Mouse (Mus musculus) left cerebral cortex, postnatal 4 days (tissue): Measurements from ENCODE around the gene Akr1c12. TPM values are rescaled to one million over a fixed set of nuclear protein-coding genes. Genes with fewer than 3 reads are reported as not detected.
"Not testable (repeated sequence)": the region's sequence is repeated elsewhere in the genome, so short reads cannot be mapped to it uniquely, and the experiment has no call there.

Experiments used
- DNase-seq: peaks from one replicate; pipeline ENCODE4 v3.0.0-alpha.2; 2022
- intact Hi-C: fragments of 180-260 bp; cut with DNase I; formaldehyde crosslinking; loops from one replicate; pipeline ENCODE4 v1.15.1; 2025
- total RNA-seq, 2 experiments: library from RNA; stranded (reverse); gene quantifications; 2 replicates each; pipeline ENCODE4 v1.2.3; 2021

Akr1c12 gene
- total RNA-seq, result not detected

DNA sequence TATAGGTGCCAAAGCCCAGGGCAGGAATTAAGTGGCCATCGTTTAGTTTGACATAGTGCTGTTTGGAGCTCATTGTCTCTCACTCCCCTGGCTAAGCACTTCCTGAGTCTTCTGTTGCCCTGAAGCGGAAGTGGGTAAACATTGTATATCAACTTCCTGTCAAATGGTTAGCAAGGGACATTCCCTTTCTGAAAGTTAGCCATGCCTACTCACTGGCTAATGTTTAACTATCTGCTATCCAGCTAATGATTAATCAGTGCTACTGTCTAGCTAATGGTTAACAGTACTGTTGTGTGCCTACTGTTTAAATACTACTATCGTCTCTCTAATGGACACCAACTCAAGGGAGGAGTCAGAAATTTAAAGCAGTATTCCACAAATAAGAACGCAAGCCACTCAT is at the start of gene Akr1c12:
Akr1c12 (minus strand) TSS at position 150 of the 400 bp plus-strand sequence.
- no peak for DNase-seq
- intact Hi-C loops, result no loop called here

DNA sequence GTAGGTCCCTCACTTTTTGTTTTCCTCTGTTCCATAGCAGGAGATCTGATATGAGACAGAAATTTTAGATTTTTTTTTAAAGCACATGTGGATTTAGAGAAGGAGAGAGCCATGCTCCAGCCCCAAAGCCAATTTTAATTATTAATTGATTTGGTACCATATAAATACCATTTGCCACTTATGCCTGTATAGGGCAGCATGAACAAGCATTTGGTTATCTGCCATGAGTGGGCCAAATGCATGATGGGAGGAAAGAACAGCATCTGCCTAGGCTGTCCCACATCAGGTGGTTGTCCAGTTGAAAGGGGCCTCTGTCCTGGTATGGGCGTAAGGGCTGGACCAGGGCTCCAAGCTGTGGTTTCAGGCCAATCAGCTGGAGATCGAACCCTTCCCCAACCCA is 39.5 kb upstream of the Akr1c12 start:
- intact Hi-C loops, result no loop called here

DNA sequence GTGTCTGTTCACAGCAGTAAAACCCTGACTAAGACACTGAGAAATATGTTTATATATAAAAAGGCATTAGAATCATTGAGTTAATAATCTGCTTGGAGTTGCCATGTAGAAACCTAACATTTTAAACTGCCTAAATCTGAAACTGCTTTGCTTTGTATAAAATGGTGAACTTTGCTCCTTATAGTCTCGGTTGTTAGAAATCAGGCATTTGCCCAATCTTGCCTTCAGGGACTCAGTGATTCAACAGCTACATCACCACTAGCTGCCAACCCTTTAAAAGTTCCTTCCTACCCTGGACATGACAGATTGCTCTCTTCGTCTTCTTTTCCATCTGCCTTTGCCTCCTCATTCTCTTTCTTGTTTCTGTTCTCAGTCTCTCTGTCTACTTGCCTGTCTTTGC is 34.7 kb upstream of the Akr1c12 start:
- intact Hi-C loops, result no loop called here

More for the DNA sequence above, 39.5 kb upstream of the Akr1c12 start:
- no peak for DNase-seq

DNA sequence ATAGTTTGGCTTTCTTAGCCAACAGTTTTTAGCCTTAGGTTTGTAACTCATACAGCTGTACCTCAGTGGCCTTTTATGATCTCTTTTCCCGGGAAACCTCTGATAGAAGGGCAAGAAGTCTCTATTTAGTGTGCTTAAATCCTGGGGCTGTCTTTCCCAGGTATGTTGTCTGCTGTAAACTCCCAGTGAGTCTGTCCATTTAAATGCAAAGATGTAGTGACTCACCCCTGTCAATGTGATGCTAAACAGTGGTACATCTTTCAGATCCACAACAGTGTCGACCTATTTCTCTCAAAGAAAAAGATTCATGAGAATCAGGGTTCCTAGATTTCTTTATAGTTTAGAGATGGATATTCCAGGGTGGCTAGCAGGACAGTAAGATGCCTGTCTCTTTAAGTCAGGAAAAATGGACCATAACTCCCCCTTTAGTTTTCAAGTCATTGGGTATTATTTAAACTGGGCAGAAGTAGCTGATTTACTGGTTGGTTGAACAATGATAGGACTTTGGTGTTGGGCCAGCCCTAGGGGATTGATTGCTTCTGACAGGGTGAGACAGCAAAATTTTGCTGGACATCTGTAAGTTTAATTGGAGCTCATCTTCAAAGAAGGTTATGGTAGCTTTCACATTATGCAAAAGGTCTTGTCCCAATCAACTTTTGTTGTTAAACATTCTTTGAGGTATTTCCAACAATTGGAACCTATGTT is 25.8 kb upstream of the Akr1c12 start:
- no peak for DNase-seq
- intact Hi-C loops, result no loop called here

More for the DNA sequence above, 34.7 kb upstream of the Akr1c12 start:
- no peak for DNase-seq

DNA sequence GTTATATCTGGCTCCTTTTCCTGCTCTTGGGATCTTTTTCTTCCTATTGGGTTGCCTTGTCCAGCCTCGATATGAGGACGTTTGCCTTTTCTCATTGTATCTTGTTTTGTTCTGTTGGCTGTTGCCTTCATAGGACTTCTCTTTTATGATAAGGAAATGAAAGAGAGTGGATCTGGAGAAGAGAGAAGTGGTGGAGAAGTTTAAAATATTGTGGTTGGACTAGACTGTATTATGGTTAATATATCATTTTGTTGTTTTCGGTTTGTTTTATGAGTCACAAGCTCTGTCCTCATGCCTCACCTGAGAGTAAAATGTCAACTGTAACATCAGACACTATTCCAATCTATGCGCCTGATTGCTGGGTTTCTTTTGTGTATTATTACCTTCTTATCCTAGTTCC is 17.8 kb upstream of the Akr1c12 start:
- intact Hi-C loops, result no loop called here
- DNase-seq, result no peak

DNA sequence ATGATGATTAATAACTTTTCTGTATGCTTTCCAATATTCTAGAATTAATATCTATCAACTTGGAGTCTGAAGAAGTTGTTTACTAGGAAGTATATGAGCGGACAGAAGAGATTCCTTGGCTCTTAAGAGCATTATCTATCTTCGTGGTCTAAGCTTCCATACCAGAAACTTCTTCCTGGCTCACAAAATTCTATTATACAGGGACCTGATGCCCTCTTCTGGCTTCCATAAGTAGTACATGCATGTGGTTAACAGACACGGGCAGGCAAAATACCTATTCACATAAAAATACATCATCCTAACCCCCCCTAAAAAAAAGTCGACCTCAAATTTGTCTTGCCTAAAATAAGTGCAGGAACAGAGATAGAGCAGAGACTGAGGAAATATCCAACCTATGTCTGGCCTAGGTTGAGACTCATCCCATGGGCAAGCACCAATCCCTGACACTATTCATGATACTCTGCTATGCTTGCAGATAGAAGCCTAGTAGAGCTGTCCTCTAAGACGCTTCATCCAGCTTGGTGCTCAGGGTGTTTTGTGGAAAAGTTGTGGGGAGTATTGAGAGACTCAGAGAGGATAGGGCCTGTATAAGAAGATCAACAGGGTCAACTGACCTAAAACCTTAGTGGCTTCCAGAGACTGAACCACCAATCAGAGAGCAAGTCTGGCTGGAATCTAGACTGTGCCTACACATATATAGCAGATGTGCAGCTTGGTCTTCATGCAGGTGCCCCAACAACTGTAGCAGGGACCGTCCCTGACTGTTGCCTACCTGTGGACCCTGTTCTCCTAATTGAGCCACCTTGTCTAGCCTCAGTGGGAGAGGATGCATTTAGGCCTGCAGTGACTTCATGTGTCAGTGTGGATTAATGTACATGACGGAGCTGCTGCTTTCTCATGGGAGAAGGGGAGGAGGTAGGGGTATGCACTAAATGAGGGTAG is 2.5 kb upstream of the Akr1c12 start:
- DNase-seq, result peak; percentile 14
- intact Hi-C loops, result loop anchor here (5.0 kb wide), 2 partner anchors 94 to 269 kb away; no protein-coding TSS in a partner anchor

DNA sequence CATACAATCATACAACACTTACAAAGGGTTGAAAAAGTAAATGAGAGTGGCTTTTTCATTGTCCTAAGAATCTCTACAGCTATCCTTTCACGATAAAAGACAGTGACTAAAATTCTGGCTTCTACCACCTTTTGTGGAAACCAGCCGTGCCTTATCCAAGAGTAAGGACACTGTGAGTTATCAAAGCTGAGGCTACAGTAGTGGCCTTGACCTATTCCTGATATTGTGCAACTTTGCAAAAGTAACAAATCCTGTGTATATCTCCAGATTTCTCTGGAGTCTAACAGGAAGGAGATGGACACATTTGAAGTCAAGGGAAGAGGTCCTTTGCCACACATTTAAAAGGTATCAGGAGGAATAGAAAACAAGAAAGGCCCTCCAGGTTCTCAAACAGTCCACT is 1.7 kb downstream of the Akr1c12 start:
- intact Hi-C loops, result no loop called here
- no peak for DNase-seq

DNA sequence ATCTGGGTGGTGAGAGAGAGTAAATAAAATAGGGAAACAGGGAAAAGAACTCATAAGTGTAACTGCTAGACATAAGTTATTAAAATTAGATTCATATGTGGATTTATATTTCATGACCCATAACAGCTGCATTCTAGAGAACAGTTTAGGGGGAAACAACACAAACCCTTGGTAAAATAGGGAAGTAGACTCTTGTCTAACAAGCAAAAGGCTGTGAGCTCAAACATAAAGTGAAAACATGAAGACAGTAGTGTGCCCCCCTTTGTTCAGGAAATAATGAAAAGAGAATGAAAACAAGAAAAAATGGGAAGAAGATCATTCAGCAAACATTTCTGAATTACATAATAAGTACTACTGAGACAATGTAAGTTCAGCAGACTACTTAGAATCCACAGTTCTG is 8.4 kb downstream of the Akr1c12 start:
- DNase-seq, result no peak
- intact Hi-C loops, result no loop called here

DNA sequence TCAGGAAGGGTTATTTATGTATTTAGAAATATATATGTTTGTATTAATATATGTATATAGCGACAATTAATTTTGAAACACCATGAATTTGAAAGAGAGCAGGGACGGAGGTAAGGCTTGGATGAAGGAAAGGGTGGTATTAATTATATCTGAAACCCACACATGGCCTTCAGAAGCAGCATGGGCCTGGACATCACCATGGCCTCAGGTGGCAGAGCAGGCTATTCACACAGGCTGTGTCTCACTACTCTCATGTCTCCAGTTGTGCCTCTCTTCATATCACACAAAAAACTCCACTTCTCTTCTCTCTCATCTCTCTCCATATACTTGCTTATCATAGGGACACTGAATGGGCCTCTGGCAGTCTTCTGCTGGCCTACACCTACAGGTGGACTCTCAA is 13.8 kb downstream of the Akr1c12 start:
- intact Hi-C loops, DNase-seq: not testable (repeated sequence)

DNA sequence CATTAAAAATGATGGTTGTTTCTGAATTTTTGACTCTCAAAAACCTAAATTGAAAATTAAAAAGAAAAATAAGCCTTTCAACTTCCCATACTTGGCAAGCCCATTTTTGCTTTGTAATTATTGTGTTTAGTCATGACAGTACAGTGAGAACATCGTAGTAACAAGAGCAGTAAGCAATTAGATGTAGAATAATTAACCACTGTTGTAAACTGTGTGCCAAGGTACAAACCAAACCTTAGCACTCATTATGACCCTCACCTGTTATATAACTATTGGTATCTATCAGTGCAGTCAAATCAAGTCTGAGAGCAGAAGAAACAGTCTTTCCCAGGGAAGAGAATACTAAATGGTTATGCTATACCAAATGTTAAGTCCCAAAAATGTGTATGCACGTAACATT is 14.2 kb downstream of the Akr1c12 start:
- no peak for DNase-seq
- intact Hi-C loops, result no loop called here

DNA sequence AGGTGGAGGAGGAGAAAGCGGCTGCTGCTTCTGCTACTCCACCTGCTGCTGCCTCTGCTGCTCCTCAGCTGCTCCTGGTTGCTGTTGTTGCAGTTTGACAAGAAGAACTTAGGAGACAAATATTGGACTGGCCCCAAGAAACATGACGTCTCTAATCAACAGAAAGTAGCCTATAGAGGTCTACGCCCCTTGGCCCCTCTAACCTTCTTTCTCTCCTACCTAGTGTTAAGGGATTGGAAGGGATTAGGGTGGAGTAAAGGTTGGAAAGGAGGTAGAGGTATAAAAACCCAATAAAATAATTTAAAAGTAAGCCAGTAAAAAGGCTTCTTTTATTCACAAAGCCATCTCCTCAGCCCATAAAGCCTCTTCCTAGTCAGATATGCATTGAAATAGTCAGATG is 14.6 kb downstream of the Akr1c12 start:
- intact Hi-C loops, result no loop called here
- no peak for DNase-seq

DNA sequence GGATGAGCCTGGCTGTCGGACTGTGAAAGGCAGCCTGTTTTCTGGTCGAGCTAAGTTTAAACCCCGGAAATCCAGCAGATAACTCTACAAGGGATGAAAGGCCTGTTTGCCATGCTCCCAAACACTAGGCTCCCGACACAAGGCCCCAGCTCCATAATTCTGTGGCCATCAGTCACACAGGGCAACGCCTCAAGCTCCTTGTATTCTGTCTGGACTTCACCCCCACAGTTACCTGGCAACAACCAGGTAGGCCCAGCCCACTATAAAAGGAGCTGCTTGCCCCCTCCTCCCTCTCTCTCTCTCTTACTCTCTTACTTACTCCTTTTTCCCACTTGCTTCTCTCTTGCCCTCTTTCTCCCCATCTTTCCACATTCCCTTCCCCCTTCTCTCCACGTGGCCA is 21.9 kb downstream of the Akr1c12 start:
- intact Hi-C loops, result no loop called here

DNA sequence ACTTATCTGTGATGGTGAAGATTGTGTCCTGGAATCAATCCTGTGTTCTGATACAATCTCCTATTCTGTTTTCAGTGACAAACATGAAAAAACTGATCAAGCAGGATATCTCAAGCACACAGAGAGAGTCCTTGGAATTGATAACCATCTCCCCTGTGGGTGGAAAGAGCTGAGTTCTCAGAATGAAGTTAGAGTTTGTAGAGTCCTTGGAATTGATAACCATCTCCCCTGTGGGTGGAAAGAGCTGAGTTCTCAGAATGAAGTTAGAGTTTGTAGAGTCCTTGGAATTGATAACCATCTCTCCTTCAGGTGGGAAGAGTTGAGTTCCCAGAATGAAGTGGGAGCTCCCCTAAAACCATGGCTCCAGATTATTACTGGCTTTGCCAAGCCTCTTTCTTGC is 22.3 kb downstream of the Akr1c12 start:
- intact Hi-C loops, DNase-seq: not testable (repeated sequence)

More for the DNA sequence above, 21.9 kb downstream of the Akr1c12 start:
- no peak for DNase-seq

DNA sequence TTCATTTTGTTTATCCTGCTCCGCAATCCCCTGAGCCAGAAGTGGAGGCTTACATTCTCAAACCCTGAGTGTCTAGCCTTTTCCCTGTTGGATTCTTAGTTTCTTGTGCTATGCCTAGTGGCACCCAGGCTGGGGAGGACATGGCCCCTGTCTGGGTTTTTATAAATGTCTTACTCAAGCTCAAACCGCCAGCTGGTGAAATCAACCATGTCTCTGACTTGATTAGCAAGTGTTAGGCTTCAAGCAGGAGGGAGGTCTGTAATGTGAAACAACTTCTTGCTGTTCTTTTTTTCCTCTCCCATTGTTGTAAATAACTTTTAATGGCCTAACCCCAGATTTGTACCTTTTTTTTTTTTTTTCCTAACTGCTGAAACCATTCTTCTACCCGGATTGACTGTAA is 29.9 kb downstream of the Akr1c12 start:
- no peak for DNase-seq
- intact Hi-C loops, result no loop called here

DNA sequence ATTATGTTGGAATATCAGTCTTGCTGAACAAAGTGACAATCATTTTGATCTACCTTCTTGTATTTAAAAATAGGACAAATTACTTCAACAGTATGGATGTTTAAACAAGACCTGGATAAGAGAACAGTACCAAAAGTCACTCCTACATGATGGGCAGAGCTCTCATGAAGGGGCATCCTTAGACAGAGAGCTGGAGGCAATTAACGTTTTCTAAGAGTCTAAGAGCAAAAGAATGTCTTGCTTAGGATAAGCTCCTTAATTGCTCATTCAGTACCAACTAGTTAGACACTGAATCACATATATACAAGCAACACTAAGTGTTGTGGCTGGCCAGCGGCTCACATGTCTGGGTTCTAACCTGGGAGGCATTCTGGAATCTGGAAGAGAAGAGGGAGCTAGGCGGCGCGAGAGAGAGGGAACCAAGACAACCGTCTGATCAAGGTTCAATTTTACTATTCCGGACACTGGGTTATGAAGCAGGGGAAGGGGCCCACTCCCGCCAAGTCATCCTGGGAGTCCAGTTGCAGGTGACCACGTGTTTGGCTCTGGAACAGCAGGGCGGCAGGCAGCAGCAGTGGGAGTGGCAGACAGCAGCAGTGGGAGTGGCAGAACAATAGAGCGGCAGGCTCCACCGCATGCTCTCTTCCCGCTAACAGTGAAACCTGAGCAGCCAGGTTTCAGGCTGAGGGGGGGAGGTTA is 34.2 kb downstream of the Akr1c12 start:
- peak; percentile 12 for DNase-seq
- intact Hi-C loops, result no loop called here

DNA sequence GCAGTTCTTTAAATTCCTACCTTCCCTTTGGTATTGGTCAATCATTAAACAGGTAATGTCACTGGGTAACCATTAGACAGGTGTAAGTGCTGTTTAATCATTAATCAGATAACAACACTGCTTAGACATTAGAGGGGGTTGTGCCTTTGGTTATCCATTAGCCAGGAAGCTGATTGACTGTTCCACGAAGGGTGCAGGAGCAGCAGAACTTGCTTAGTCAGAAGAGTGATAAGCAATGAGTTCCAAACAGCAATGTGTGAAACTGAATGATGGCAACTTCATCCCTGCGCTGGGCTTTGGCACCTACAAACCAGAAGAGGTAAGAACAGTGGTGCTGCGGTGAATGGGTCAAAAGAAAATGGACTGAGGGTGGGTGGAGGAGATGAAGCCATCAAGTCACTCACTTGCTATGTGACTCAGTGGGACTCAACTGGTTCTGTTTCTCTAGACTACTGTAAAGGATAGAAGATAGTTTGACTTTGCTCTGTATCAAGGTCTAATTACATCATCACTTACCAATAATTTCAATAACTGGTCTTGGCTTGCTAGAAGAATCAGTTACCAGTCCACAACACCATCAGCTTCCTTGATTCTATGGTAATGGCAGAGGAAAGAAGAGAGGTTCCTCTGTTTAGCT is 45.6 kb downstream of the Akr1c12 start:
- DNase-seq, result no peak
- intact Hi-C loops, result no loop called here

DNA sequence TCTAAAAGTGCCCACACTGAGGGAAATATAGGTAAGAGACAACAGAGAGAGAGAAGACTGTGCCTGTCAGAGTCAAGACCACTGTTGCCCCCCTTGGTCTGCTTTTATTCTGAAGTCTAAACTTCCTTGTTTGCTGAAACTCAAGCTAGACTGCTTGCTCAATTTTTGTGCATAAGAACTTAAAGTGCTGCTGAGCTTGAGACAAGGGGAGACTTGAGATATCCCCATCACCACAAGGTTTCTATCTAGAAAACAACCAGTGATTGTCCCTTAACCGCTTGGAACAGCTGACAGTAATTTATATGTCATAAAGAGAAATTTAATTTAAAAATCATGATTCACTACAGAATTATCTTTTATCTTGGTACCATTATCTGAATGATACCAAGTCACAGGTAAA is 46.1 kb downstream of the Akr1c12 start:
- intact Hi-C loops, result no loop called here
- DNase-seq, result no peak

DNA sequence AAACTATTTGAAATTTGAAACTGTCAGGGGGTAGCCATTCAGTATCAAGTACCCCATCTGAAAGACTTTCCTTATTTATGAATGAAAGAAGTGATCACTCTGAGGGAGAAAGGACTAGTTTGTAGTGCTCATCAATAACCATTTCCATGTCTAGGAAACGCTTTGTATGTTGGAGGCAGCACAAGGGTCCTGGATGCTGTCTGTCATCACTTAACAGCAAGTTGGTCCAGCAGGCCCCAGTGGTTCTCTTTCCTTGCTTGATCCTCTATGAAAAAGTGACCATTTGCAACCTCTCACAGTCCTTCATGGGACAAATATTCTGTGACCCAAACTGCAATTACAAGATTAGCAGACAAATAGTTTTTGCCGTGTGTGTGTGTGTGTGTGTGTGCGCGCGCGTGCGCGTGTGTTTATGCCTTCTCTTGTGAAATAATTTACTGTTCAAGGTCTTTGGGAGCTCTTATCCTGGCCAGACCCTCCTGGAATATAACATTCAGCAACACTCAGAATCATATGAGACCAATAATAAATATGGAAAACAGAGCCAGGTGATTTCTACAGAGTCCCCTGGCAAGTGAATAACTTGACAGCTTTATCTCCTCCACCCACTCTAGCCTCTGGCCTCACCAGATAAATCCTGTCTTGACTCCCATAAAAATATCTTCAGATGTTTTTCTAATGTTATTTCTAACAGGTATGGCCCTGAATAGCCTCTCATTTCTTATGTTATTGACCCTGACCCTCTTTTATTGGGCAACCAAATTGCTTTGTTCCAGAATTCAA is 48.2 kb downstream of the Akr1c12 start:
- intact Hi-C loops, result no loop called here

DNA sequence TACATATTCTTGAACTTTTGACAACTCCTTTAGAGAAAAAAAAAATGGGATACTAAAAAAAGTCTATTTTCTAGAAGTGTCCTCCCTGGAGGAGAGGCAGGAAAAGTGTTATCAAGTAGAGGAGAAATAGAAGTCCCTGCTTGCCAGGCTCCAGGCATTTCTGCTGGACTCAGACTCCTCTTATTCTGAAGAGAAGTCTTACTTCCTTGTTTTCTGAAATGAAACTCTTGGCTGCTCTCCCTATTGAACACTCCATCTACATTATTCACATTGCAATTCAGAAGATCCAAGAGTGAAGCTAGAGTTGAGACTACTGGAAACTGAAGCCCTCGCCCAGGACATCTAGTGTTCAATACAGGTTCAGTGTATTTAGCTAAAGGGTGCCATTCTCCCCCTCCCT is 50.8 kb downstream of the Akr1c12 start, which contains the start of gene Akr1c19:
Akr1c19 (plus strand) TSS at position 260 of the 400 bp plus-strand sequence.
- no peak for DNase-seq
- intact Hi-C loops, result no loop called here

More for the DNA sequence above, 48.2 kb downstream of the Akr1c12 start:
- DNase-seq, result no peak
